Mouse (Mus musculus) kidney, adult 9 months (tissue): ENCODE results near the gene Irgq.
A peak's percentile ranks its signal among the peaks of the same experiment; 100 is the strongest.

ENCODE experiments used
- DNase-seq: peaks from one replicate; pipeline ENCODE4 v3.0.0; 2022

The Irgq gene

GRCm38 (mm10) chr7:24547534-24548036 lies 17.1 kb downstream of the Irgq start:
- no peak for DNase-seq

GRCm38 (mm10) chr7:24551985-24552759 lies 21.7 kb downstream of the Irgq start:
- peak; percentile 47 for DNase-seq

- peak; percentile 50 for DNase-seq
Measured at GRCm38 (mm10) chr7:24555786-24556185, 25.3 kb downstream of the Irgq start.

GRCm38 (mm10) chr7:24561450-24561849 lies 31.0 kb downstream of the Irgq start:
- DNase-seq = no peak

GRCm38 (mm10) chr7:24563191-24563836 lies 32.8 kb downstream of the Irgq start:
- DNase-seq = no peak

- DNase-seq = no peak
Measured at GRCm38 (mm10) chr7:24563837-24564206, 33.3 kb downstream of the Irgq start.

GRCm38 (mm10) chr7:24564607-24565265 lies 34.2 kb downstream of the Irgq start:
- DNase-seq = peak; percentile 82

GRCm38 (mm10) chr7:24565627-24566026 lies 35.1 kb downstream of the Irgq start:
- peak; percentile 67 for DNase-seq

GRCm38 (mm10) chr7:24566206-24566605 lies 35.7 kb downstream of the Irgq start:
- no peak for DNase-seq

GRCm38 (mm10) chr7:24568512-24568911 lies 38.0 kb downstream of the Irgq start:
- DNase-seq = no peak

- DNase-seq = no peak
Measured at GRCm38 (mm10) chr7:24571071-24571470, 40.6 kb downstream of the Irgq start.

- no peak for DNase-seq
Measured at GRCm38 (mm10) chr7:24572455-24572854, 42.0 kb downstream of the Irgq start.

GRCm38 (mm10) chr7:24574224-24574796 lies 43.8 kb downstream of the Irgq start:
- DNase-seq = peak; percentile 94

- DNase-seq = no peak
Measured at GRCm38 (mm10) chr7:24577811-24578210, 47.3 kb downstream of the Irgq start.

- no peak for DNase-seq
Measured at GRCm38 (mm10) chr7:24584876-24585275, 54.4 kb downstream of the Irgq start.

- no peak for DNase-seq
Measured at GRCm38 (mm10) chr7:24585995-24586394, 55.5 kb downstream of the Irgq start.

GRCm38 (mm10) chr7:24586828-24587227 lies 56.3 kb downstream of the Irgq start:
- no peak for DNase-seq

GRCm38 (mm10) chr7:24587330-24588105 lies 57.0 kb downstream of the Irgq start, which contains the start of the genes Ethe1 and Zfp575:
Ethe1 (plus strand) TSS chr7:24587543.
Zfp575 (minus strand) TSS chr7:24587641.
- no peak for DNase-seq
